Mouse (Mus musculus): ENCODE measurements at regions not wholly inside any gene's neighbourhood (a gene's known extent, or its start where the extent isn't known, plus 50 kb on each side); places are given as distances from the start of the nearest gene placed in this dataset.

GRCm38 (mm10) chr15:53399663-53400553 is 484.8 kb upstream of the Gm7489 start:
- peak; percentile 57; the same call in 1 of the 2 replicates for ATAC-seq (ENCODE audit: extremely low read depth, insufficient number of reproducible peaks, low FRiP score, poor library complexity, severe bottlenecking)

GRCm38 (mm10) chr15:53400554-53400846 is 484.2 kb upstream of the Gm7489 start:
- peak; percentile 71 for ATAC-seq (ENCODE audit: extremely low read depth, insufficient number of reproducible peaks, low FRiP score, poor library complexity, severe bottlenecking)

Measured in neutrophil, adult 5-6 weeks (primary cell).